Mouse (Mus musculus) activated CD4-positive, CD25-positive, alpha-beta regulatory T cell, adult 4 months (primary cell): ENCODE measurements around the gene Trp53inp2. TPM values are rescaled to one million over a fixed set of nuclear protein-coding genes. Genes with fewer than 3 reads are reported as not detected.

Experiments used
- ATAC-seq: one replicate; pipeline ENCODE4 v1.8.0; 2017
- polyA plus RNA-seq, 2 experiments: library from polyadenylated mRNA; unstranded; fragments of 100-300 nt; shearing (Covaris generic); gene quantifications; one replicate each; pipeline ENCODE4 v1.2.1; 2017

Trp53inp2 gene
- polyA plus RNA-seq, 2 experiments from 2014 or later, result 0.78 to 1.7 TPM

DNA sequence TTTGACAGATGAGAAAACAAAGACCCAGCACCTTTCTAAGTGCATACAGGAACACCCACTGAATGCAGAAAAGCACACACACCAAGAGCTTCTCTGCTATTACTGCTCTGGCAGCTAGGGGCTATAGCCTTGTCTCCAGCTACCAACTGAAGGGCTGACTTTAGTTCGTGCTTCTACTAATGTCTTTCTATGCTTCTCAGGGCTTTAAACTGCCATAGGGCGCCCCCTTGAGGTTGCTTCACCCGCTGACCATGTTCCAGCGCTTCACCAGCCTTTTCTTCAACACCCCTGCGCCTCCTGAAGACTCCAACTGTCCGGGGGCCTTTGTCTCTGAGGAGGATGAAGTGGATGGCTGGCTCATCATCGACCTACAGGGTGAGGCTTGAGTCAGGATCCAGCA, 4.2 kb downstream of the Trp53inp2 start:
- peak; percentile 34 for ATAC-seq

DNA sequence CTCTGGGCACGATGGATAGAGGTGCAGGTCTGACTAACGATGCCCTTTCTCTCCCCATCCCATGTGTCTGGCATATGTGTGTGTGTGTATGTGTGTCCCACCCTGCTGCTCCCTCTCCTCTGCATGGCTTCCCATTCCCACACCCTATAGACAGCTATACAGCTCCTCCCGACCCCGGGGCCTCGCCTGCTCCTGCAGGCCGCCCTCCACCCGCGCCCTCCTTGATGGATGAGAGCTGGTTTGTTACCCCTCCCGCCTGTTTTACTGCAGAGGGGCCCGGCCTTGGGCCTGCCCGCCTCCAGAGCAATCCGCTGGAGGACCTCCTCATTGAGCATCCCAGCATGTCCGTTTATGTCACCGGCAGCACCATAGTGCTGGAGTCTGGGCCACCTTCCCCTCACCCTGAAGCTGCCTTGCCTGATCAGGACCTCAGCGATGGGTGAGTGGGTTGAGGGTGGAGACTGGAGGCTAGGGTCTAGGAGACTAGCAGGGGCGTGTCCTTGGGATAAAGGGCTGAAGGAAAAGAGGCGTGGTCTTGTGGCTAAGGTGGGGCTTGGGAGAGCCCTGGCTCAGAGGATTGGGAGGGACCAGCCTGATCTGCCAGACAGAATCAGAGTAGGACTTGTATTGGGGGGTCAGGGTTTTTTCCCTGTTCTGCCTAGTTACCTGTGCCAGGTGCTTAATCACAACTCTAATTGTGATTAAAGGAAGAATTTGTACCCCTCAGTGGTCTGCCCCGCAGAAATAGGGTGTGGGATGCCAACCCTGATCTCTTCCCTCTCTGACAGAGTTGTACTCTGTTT, 5.1 kb downstream of the Trp53inp2 start:
- no peak for ATAC-seq

DNA sequence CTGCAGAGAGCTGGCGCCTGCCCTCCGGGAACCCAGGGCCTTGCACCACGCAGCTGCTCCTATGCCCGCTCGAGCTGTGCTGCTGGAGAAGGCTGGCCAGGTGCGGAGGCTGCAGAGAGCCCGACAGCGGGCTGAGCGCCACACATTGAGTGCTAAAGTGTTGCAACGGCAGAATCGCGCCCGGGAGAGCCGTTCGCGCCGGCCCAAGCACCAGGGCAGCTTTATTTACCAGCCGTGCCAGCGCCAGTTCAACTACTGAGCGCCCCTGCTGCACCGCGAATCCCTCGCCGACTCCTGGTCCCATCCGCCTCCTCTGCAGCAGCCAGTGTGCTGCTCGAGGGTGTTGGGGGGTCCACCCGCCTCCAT, 5.7 kb downstream of the Trp53inp2 start:
- ATAC-seq, result no peak

DNA sequence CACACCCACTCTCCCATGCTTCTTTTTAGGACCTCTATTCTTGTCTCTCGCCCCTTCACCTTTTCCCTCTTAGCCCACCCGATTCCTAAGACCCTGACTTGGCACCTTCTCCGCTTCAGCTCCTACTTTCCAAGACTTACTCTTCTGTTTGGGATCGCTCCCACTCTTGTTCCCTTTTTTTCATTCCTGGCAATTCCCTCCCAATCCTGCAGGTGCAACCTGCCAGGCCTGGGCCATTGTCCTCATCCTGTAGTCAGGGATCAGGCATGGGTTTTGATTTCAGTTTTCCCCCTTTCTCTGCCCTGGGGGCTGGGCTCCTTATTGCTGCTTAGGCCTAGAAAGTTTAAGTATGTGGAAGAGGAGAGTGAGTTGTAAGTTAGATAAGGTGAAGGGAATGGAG, 6.2 kb downstream of the Trp53inp2 start:
- no peak for ATAC-seq

DNA sequence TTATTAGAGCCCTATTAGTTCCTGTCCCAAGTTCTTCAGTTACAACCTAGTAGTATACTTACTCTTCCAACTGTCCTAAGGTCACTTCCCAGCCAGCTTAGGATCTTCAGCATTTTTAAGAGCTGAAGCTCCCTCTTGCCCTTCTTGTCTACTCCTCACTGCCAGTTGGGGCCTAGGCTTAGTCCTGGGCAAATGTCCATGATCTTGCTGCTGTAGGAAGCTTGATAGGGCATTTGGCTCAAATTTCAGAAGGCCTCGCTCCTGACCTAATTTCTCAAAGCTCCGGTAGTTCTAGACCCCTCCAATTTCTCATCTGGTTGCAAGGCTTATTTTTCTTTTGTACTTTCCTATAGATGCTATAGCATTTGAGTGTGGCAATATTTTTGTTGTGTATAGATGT, 7.7 kb downstream of the Trp53inp2 start:
- ATAC-seq, result no peak

DNA sequence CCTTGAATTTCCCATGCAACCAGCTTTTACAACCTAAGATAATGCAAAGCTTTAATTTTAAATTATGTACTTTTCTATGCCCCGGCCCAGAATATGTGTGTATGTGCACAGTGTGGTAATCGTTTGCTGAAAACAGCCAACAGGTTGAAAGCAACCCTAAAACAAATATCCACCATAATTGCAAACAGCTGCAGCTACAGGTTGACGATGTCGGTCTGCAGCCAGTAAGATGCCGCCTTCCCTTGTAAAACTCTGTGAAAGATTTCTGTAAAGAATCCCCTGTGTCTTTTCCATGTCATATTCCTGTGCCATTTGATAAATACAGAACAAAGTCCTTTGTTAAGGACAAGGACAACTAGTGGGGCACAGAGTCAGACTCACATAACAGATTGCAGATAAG, 13.7 kb downstream of the Trp53inp2 start:
- ATAC-seq, result no peak

DNA sequence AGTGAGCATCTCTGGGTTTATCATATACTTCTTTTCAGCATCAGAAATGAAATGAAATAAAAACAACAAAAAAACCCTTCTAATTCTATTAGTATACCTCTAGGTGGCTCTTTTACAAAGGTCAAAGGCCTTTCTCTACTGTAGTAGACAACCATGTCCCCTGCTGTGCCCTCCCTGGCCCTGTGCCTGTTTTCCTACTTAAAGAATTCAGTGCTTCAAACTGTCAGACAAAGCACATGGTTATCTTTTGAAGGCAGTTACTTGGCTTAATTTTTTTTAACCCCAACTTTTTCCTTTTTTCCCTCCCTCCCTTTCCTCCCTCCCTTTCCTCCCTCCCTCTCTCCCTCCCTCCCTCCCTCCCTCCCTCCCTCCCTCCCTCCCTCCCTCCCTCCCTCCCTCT, 19.4 kb downstream of the Trp53inp2 start:
- ATAC-seq, result no peak

DNA sequence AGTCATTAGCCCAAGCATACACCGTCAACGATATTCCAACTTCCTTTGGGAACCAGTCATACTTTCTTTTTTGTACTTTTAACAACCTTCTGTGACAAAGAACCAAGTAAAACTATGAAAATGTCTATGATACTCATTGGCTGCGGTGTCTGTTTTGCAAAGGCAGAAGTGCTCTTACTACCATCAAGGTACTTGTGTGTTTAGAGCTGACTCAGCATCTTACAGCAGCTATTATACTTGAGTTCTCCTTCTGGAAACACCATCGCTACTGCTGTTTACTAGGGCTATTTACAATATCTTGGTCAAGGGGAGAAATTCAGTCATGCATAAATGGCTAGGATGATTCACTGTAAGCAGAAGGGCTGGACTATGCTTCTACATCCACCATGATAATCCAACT, 21.1 kb downstream of the Trp53inp2 start:
- ATAC-seq, result no peak

DNA sequence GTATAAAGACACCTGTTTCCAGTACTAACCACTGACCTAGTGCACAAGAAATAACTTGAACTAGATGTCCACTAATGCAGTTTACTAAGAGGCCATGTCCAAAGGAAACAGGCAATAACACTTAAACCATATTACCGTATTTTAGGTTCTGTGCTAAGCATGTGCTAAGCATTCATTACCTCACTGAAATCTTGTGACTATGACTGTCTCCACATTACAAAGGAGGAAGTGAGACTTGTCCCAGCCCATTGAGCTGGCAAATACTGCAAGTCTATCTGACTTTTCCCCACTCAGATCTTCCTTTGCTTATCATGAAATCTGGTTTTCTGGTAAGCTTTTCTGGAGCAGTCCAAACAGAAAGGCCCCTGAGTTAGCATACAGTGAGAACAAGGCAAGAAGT, 23.8 kb downstream of the Trp53inp2 start:
- ATAC-seq, result no peak

DNA sequence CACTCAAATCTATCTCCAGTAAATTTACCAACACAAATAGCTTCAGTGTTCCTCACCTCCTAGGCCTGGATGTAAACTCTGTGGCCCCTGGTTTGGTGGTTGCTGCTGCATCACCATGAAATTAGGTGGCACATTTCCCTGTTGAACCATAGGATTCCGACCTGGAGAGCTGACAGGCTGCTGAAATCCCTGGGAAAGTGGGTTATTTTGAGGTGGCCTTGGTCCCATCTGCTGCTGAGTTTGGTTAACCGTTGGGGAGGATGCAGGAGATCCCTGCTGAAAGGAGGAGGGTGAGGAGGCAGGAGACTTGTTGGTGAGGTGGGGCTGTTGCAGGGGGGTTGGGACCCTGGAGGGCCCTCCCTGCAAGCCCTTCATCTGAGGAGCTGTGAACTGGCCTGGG, 40.1 kb downstream of the Trp53inp2 start:
- no peak for ATAC-seq

DNA sequence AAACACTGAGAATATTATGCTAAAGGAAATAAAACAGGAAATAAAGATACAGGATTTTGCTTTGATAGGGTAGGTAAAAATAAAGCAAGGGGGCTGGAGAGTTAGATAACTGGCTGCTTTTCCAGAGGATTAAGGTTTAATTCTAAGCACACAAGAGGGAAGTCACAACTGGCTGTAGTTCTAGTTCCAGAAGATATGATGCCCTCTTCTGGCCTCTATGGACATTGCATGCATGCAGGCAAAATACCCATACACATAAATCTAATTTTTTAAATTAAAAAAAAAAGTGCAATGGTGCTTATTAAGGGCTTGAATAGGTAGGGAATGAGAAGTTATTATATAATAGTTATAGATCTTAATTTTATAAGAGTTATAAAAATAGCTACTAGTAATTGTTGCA, 55.6 kb downstream of the Trp53inp2 start:
- no peak for ATAC-seq

Other genes with a start within 250 kb of the Trp53inp2 start
- 10 to 100 TPM; 53.0 to 53.4 TPM for gene Itch, start 247.6 kb upstream of the Trp53inp2 start, polyA plus RNA-seq
- 100 to 1,000 TPM; 330 to 375 TPM for gene Dynlrb1, start 144.5 kb upstream of the Trp53inp2 start, polyA plus RNA-seq
- gene Map1lc3a, start 104.8 kb upstream of the Trp53inp2 start, polyA plus RNA-seq, result 1 to 10 TPM; 1.4 to 2.3 TPM
- gene Pigu, start 23.6 kb upstream of the Trp53inp2 start, polyA plus RNA-seq, result 10 to 100 TPM; 33.8 to 34.1 TPM
- 10 to 100 TPM; 13.0 to 13.8 TPM for gene Ncoa6, start 92.8 kb downstream of the Trp53inp2 start, polyA plus RNA-seq
- 10 to 100 TPM; 13.9 to 16.4 TPM for gene Acss2, start 136.9 kb downstream of the Trp53inp2 start, polyA plus RNA-seq
- 1 to 10 TPM; 4.6 to 8.2 TPM for gene Ggt7, start 137.2 kb downstream of the Trp53inp2 start, polyA plus RNA-seq
- gene Gss, start 211.8 kb downstream of the Trp53inp2 start, polyA plus RNA-seq, result 10 to 100 TPM; 13.8 to 15.7 TPM
- not detected for gene Myh7b, start 230.2 kb downstream of the Trp53inp2 start, polyA plus RNA-seq